Mouse (Mus musculus) 3134 (cell line): ENCODE measurements around the gene Icosl.
"Not testable (repeated sequence)": the region's sequence is repeated elsewhere in the genome, so short reads cannot be mapped to it uniquely, and the experiment has no call there.

Experiments used
- DNase-seq: peaks from one replicate; pipeline ENCODE4 v3.0.0-alpha.2; 2011; ENCODE audit warnings: low spot score; ENCODE audit not compliant: insufficient read length; ENCODE audit errors: extremely low read depth

The Icosl gene

DNA sequence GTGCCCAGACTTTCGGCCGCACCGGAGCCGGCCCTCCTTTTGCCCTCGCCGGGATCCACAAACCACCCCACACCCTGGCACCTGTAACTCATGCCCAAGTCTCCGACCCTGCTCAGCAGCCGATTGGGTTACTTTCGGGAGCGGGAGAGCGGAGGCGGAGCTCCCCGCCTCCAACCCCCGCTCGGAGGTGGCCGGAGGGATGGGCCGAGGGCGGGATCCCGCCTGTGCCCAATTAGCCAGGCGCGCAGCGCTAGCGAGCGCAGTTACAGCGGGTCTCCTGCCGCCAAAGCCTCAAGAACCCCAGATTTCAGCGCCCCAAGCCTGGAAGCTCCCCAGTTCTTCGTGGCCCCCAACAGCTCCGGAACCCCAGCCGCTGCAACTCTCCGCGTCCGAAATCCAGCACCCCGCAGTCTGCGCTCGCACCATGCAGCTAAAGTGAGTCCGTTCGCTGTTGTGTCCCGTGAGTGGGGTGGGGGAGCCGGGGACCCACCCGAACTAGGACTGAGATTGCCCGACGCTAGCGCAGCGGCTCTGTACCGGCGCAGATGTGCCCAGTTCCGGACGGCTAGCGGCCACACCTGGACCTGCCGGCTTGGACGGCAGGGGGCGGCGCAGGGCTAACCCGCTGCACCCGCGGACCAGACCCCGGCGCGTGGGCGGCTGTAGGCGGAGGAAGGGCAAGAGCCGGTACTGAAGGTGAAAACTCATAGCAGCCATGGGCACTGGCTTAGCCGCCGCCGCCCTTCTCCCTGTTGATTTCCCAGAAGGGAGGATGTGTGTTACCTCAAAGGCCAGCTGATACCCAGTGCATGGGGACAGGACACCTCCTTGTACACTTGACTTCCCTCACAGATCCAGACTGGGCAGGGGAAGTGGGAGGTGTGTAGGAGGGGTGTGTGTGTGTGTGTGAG, at the start of gene Icosl:
Icosl (plus strand) TSS at position 202 of the 911 bp plus-strand sequence.
- DNase-seq: no peak

DNA sequence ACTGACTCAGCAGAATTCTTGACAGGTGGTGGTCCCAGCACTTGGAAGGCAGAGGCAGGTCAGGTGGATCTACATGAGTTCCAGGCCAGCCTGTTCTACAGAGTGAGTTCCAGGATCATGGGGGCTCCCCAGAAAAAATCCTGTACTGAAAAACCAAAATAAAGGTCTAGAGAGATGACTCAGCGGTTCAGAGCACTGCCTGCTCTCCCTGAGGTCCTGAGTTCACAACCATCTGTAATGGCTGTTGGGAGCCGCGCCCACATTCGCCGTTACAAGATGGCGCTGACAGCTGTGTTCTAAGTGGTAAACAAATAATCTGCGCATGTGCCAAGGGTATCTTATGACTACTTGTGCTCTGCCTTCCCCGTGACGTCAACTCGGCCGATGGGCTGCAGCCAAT, 49.1 kb upstream of the Icosl start:
- DNase-seq: not testable (repeated sequence)

DNA sequence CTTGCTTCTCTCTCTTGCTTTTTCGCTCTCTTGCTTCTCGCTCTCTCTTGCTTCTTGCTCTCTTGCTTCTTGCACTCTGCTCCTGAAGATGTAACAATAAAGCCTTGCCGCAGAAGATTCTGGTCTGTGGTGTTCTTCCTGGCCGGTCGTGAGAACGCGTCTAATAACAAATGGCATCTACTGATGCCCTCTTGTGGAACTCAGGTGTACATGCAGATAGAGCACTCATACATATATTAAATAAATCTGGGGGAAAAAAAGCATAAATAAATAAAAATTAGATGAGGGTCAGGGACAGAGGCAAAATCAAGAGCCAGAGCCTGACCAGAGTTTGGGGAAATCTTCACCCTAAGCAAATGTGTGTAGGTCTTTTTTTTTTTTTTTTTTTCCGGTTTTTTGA, 43.6 kb upstream of the Icosl start:
- not testable (repeated sequence) for DNase-seq

DNA sequence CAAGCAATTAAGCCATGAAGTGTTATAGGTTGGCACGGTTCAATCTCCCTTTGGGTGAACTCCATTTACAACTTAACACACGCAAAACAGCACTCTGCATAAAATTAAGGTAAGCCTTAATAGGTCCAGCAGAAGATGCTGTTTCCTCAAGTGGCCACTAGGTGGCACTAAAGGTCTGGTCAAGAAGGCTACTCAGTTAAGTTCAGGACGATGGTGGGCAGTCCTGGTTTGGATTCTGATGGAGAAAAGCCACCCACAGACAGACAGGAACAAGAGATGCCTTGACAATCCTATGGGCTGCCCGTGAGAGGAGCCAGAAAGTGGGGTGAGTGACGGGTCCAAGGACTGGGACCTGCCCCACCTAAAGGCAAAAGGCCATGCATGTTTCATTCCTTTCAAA, 41.0 kb upstream of the Icosl start:
- DNase-seq: peak; percentile 37

DNA sequence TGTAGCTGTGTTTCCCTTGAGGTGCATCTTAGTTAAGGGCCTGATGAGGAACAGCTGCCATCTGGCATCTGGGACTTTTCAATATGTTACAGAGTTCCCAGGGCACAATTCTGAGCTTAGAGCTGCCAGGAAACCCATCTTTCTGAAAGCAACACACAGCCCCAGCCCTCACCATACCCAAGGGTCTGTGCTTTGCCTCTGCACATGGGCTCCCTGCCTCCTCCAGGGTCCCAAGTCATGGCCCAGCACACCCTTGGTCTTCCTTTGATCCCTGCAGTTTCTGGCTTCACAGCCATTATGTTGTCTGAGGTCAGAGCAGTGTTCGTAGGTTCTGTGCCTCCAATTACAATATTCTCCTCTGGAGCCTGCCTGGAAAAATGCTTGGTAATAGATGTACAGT, 40.0 kb upstream of the Icosl start:
- no peak for DNase-seq

DNA sequence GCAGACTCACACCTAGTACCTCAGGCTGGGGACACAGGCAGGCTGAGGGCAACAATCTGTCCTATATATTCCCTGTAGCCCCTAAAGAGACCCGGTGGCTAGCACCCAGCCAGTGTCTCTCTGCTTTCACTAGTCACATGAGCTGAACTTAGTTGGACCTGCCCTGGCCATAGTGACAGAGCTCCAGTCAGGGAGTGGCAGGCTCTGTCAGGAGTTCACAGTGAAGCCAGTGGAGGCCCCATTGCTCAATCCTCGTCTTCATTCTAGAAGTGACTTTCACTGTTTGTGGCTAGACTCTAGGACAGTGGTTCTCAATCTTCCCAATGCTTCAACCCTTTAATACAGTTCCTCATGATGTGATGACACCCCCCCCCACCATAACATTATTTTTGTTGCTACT, 37.1 kb upstream of the Icosl start:
- no peak for DNase-seq

DNA sequence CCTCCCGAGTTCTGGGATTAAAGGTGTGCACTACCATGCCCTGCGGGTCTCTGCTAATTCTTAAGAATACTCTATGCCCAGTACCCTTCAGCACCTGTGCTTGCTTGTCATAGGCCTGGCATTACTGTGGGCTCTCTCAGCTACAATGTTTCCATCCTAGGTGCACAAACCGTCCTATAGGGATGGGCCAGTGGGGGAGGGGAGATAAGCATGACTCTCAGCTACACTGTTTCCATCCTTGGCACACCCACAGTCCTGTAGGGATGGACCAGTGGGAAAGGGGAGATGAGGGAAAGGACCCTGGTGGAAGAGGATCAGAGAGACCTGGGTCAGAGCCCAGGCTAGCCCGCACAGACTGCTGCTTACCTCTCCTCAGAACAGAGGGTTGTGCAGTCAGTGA, 32.0 kb upstream of the Icosl start:
- no peak for DNase-seq

DNA sequence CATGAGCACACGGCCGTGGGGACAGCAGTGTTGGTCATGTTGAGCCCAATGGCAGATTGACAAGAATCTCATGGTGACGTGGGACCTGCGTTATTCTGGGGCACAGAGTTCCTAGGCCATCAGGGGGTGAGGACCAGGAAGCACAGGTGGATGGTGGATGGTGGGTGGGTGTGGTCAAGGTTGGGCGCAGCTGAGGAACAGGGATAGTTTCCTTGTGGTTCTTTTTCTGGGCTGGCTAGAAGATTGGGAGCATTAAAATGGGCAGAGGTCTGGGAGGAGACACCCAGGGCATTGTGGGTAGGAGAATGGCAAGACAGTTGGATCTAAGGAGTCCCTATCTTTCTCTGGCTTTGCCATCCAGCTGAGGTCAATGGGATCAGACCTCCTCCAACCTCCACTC, 27.5 kb upstream of the Icosl start, which contains the start of gene Dnmt3l:
Dnmt3l (plus strand) TSS at position 301 of the 400 bp plus-strand sequence.
- DNase-seq: no peak

DNA sequence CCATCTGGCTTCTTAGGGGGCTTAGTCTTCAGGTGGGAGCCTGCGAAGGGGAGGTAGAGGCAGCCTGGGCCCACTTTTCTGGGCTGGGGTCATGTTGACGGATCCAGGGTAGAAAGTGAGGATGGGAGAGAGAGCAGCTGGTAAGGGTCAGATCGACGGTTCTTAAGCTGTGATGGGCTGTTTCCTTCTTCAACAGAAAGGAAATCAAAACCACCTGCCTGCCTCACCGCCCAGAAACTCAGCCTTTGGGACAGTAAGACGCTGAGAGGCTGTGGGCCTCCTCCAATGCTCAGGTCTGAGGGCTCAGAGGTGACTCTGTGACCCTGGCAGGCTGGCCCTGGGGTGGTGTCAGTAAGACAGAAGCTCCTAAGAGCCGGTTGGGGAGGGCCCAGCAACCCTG, 27.0 kb upstream of the Icosl start:
- DNase-seq: no peak

DNA sequence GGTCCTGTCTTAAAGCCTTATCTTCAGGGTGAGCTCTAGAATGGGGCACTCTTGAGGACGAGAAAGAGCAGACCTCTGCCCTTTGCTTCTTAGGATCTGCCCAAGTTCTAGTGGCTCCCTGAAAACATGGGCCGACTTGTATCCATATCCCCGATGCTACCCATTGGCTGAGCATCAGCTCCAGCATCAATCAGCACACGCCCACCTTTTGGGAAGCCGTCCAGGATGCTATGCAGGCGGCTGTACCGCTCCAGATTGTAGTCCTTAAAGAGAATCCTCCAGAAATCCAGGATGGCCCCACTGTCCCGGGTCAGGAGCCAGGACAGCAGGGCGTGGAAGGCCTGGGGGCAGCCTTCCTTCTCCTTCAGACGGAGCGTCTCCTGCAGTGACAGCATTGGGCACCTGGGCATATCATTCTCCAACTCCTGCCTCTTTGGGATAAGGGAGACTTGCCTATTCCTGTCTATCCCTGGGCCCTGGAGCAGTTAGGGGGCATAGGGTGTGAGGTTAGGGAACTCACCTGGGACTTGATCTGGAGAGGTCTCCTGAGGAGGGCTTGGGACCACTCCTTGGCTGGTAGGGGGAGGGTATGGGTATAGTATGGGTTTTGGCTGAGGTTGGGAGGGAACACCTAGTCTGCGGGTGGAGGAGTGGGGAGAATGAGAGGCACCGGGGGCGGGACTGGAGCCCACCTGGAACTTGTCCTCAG, 26.3 kb upstream of the Icosl start:
- no peak for DNase-seq

DNA sequence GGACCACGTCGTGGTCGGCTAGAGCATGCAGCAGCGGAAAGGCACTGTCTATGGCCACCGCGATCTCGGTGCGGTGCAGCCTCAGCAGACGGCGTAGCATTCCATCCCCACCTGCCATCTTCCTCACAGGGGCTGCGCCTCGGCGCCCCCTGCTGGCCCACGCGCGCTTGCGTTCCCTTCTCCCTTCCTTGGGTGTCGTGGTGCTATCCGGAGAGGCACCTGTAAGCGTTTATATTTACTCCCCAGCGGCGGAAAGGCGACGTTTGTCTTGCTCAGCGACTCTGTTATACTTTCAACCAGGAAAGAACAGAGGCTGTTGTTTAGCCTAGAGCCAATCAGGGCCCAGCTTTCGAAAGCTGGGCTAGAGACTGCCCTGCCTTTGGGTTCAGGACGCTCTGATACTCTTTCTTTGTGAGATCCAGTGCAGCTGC, 25.7 kb upstream of the Icosl start, which contains the start of gene Aire:
Aire (minus strand) TSS at position 205 of the 431 bp plus-strand sequence.
- no peak for DNase-seq

DNA sequence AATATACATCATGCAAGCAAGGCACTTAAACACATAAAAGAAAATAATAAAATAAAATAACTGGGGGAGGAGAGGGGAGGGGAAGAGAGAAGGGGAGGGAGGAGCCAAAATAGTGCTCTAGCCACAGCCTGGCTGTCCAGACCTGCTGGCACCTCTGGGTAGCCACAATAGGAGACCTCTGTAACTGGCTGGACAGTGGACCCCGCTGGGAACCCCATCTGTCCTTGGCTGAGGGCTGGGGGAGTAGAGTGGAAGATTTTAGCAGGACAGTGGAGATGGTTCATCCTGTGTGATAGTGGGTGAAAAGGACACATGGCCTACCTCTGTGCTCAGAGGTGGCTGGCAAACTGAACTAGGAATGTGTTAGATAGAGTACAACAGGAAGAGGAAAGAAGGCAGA, 24.6 kb upstream of the Icosl start:
- no peak for DNase-seq

DNA sequence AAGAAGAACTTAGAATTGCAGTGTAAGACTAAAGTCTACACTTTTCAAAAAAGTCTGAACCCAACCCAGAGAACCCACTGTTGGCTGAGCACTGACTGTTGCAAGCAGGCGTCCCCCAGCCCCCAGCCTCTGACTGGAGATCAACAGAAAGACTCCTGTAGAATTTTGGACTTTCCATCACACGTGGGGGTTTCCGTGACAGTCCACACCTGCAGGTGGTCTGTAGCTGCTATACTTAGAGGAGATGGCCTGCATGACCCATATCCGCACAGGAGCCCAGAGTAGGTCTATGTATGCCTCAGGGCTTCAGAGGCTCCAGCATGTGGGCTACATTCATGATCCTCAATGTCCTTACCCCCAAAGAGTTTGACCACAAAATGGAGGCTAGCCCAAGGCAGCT, 22.7 kb upstream of the Icosl start:
- DNase-seq: no peak

DNA sequence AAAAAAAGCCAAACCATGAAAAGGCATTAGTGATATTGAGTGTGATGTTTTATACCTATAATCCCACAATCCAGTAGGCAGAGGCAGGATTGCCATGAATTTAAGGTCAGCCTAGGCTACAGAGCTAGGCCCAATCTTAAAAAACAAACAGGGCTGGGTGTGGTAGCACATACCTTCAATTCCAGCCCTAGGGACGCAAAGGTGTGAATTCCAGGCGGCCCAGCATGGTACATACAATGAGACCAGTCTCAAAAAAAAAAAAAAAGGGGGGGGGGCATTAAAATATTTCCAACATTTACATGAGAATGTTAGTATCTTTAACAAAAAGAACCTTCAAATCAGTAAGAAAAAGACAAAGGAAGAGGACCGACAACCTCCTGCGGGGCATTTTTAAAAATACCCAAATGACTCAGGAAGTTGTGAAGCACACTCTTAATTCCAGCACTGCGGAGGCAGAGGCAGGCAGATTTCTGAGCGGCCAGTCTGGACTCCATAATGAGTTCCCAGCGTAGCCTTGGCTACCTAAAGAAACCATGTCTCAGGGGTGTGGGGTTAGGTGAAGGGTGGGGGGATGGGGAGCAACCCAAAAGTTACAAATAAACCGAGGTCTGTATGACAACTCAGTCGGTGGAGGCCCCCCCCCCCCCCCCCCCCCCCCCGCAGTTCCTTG, 20.9 kb upstream of the Icosl start:
- DNase-seq: no peak

DNA sequence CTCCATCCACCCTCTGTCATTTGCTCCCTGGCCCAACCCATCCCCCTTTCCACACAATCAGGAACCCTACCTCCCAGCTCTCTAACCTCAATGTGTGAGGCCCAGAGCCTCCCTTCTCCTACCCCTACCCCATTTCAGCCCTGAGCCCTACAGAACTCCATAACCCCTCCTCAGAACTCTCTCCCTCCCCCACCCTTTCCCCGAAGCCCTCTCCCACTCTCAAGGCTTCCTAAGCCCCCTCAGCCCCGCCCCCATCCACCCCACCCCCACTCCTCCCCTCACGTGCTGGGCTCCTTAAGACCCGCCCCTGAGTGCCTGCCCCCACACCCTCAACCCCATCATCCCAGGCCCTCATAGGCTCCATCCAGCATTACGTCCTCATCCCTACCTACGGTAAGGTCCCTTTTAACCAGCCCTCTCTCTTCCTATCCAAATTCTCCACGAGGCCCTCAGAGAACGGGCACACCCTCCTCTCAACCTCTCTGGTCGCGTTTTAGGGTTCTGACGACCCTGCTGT, 19.5 kb upstream of the Icosl start:
- DNase-seq: no peak

DNA sequence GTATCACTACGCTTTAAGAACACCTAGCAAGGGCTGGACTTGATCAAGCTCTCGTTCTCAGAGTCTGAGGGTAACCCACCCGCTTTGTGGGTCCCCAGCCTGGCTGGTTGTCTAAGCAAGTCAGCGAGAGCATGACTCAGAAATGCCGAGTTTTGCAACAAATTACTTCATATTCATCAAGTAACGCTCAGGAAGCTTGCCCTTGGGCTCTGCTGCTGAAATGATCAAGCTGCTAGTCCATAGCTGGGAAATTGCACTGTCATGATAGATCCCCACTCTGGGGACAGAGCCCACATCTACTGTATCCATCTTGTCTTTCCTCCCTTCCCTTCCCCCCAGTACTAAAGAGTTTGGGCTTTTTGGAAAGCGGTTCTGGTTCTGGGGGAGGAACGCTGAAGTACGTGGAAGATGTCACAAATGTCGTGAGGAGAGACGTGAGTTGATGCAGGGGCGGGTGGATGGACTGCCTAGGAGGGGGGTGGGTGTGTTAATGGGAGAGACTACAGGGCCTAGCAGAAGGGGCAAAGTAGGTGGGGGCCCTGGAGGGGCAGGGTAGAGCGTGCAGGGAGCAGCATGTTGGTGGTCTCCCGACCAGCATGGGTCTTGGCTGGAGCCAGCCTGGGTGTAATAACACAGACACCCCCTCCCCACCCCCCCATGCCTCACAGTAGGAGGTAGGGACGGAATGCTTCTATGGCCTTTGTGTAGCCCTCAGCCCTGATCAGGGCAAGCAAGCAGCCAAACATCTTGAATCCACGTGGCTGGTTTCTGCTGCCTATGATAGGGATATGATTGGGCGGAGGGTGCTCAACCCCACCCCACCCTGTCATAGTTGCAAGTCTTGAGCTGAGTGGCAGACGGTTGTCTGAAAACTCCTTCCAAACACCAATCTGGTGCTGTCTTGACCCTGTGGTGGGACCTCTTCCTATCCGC, 14.2 kb upstream of the Icosl start:
- DNase-seq: no peak

DNA sequence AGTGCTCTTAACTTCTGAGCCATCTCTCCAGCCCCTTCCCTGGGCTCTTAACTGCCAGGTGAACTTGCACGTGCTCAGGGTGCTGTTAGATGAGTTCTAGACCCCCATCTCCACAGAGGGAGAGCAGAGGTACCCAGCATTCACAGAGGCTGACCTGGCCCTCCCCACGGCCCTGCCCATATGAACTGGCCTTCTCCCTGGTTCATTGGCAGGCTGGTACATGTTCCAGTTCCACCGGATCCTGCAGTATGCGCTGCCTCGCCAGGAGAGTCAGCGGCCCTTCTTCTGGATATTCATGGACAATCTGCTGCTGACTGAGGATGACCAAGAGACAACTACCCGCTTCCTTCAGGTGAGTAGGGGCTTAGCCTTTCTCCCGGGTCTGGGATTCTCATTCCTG, 12.0 kb upstream of the Icosl start:
- no peak for DNase-seq

DNA sequence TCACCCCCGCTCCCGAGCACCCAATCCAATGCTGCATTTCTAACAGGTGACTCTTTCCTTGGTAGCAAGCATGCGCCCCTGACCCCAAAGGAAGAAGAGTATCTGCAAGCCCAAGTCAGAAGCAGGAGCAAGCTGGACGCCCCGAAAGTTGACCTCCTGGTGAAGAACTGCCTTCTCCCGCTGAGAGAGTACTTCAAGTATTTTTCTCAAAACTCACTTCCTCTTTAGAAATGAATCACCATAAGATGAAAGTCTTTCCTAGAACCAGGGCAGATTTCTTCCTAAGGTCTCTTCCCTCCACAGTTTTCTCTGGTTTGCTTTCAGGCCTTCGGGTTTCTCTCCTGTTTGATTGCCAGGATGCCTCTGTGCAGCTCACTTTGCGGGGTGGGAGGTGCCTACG, 6.0 kb upstream of the Icosl start:
- DNase-seq: no peak

DNA sequence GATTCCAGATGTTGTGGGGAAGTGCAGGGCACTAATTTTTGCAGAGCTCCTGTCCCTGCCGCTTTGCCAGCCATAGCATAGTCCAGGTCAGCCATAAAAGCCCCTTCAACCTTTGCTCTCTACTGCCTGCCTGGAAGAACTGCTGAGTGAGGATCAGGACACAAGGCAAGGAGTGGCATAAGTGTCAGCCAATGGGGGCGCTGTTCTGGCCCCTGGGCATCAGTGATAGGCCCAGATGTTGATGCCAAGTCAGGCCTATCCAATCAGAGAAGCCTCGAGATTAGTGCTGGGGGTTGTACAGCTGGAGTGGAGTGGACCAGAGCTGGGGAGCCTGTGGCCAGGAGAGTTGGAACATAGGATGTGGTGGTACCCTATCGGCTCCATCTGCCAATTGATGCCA, 1.9 kb upstream of the Icosl start:
- no peak for DNase-seq

DNA sequence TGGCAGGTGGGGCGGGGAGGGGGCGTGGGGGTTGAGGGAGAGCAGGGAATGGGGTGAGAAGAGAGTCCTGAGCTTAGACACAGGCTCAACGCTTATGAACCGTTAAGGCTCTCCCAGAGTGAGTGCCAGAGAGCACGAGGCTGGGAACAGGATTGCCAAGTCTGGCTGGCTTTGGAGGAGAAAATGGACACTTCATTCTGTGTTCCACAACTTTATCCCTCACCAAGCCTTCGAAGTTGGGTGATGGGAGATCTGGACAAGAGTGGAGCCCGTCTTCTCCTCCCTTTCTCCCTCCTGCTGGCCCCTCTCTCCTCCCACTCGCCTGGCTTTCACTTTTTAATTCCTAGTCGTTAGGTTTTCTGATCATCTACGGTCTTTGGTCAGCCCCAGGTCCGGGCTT, 561 bp upstream of the Icosl start:
- DNase-seq: no peak
